Mouse (Mus musculus) left cerebral cortex, postnatal 36 days (tissue): ENCODE data around the gene Astn2. TPM values are rescaled to one million over a fixed set of nuclear protein-coding genes. Genes with fewer than 3 reads are reported as not detected.

Source experiments
- DNase-seq, 2 experiments: peaks; one replicate each; pipeline ENCODE4 v3.0.0; 2021 to 2022; ENCODE audit warnings: low spot score in 2 of 2, mixed read lengths in 1 of 2
- intact Hi-C: fragments of 180-260 bp; cut with DNase I; formaldehyde crosslinking; loops from one replicate; pipeline ENCODE4 v1.15.1; 2025
- total RNA-seq, 2 experiments: library from RNA; stranded (reverse); gene quantifications; 2 replicates each; pipeline ENCODE4 v1.2.3; 2021

The Astn2 gene
- total RNA-seq, 2 experiments from 2014 or later = 39.3 to 44.0 TPM

- DNase-seq = no peak
- intact Hi-C loops = no loop called here
These were observed 189.2 kb downstream of the Astn2 start for GRCm38 (mm10) chr4:66215170-66215618.

GRCm38 (mm10) chr4:66189636-66190035 is 214.8 kb downstream of the Astn2 start:
- DNase-seq = no peak
- intact Hi-C loops = no loop called here

- intact Hi-C loops = no loop called here
- DNase-seq = no peak
These were observed 228.4 kb downstream of the Astn2 start for GRCm38 (mm10) chr4:66175887-66176533.

- intact Hi-C loops = no loop called here
- no peak for DNase-seq
These were observed 232.8 kb downstream of the Astn2 start for GRCm38 (mm10) chr4:66171583-66171982.

- no peak for DNase-seq
- intact Hi-C loops = no loop called here
These were observed 233.6 kb downstream of the Astn2 start for GRCm38 (mm10) chr4:66170787-66171186.

- DNase-seq = no peak
- intact Hi-C loops = no loop called here
These were observed 234.9 kb downstream of the Astn2 start for GRCm38 (mm10) chr4:66169485-66169884.

GRCm38 (mm10) chr4:66158714-66159113 is 245.7 kb downstream of the Astn2 start:
- intact Hi-C loops = no loop called here
- DNase-seq = no peak

- intact Hi-C loops = no loop called here
These were observed 246.8 kb downstream of the Astn2 start for GRCm38 (mm10) chr4:66157439-66158113.

GRCm38 (mm10) chr4:66146546-66146945 is 257.9 kb downstream of the Astn2 start:
- intact Hi-C loops = no loop called here
- no peak for DNase-seq

More at GRCm38 (mm10) chr4:66157439-66158113, 246.8 kb downstream of the Astn2 start:
- DNase-seq = no peak

- no peak for DNase-seq
- intact Hi-C loops = no loop called here
These were observed 278.2 kb downstream of the Astn2 start for GRCm38 (mm10) chr4:66126181-66126580.

GRCm38 (mm10) chr4:66122766-66123358 is 281.5 kb downstream of the Astn2 start:
- intact Hi-C loops = no loop called here
- DNase-seq = no peak

GRCm38 (mm10) chr4:66114243-66114642 is 290.2 kb downstream of the Astn2 start:
- no peak for DNase-seq
- intact Hi-C loops = no loop called here

- intact Hi-C loops = no loop called here
These were observed 302.4 kb downstream of the Astn2 start for GRCm38 (mm10) chr4:66102037-66102436.

GRCm38 (mm10) chr4:66097629-66098028 is 306.8 kb downstream of the Astn2 start:
- DNase-seq = no peak
- intact Hi-C loops = no loop called here

More at GRCm38 (mm10) chr4:66102037-66102436, 302.4 kb downstream of the Astn2 start:
- DNase-seq = no peak

GRCm38 (mm10) chr4:66096104-66096503 is 308.3 kb downstream of the Astn2 start:
- intact Hi-C loops = no loop called here
- DNase-seq = no peak

- intact Hi-C loops = no loop called here
- no peak for DNase-seq
These were observed 347.2 kb downstream of the Astn2 start for GRCm38 (mm10) chr4:66057161-66057560.

- no peak for DNase-seq
These were observed 348.7 kb downstream of the Astn2 start for GRCm38 (mm10) chr4:66055690-66056089.

GRCm38 (mm10) chr4:66043014-66043672 is 361.3 kb downstream of the Astn2 start:
- no peak for DNase-seq
- intact Hi-C loops = no loop called here

More at GRCm38 (mm10) chr4:66055690-66056089, 348.7 kb downstream of the Astn2 start:
- intact Hi-C loops = no loop called here

GRCm38 (mm10) chr4:66033826-66034225 is 370.6 kb downstream of the Astn2 start:
- no peak for DNase-seq

GRCm38 (mm10) chr4:66031320-66031870 is 373.0 kb downstream of the Astn2 start:
- intact Hi-C loops = loop anchor here (10.0 kb wide), 1 partner anchor 373 kb away; the partner anchor contains the start of gene Astn2
- DNase-seq = no peak

More at GRCm38 (mm10) chr4:66033826-66034225, 370.6 kb downstream of the Astn2 start:
- intact Hi-C loops = loop anchor here (10.0 kb wide), 1 partner anchor 371 kb away; the partner anchor contains the start of gene Astn2
